ENCODE assay signal across 23 mouse cellular contexts in the genomic region with DNA sequence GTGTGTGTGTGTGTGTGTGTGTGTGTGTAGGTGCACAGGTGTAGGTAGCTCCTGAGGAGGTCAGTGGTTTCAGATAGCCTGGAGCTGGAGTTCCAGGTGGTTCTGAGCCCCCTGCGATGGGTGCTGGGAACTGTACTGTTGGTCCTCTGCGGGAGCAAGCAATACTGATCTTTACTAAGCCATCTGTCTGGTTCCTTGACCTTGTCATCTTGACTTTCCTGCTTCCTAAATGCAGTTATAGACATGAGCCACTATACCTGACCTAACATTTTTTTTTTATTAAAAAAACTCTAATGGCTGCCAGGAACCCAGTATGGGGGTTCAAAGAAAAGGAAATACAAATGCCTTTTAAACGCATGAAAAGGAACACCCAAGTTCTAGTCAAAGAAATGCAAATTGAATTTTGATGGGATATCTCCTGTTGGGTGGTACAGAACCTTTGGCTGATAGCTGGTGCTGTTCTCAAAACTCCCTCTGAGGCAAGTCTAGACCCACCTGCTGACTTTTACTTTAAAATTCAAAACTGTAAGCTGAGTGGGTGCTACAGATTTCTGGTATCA. TPM values are rescaled to one million over a fixed set of nuclear protein-coding genes. Genes with fewer than 3 reads are reported as not detected.
DNase-seq lines count a peak whose midpoint lies in the region; TF ChIP-seq lines count a peak whose summit lies in the region.
"Had no signal": no experiment of that assay in that cellular context is flagged by ENCODE, and none has a peak within 500 bp of the region (broad histone marks: within the 10 kb centered on the region; RNA-seq: fewer than 3 reads in every experiment).

No protein-coding gene starts in this region.

- H3K4me1 ChIP-seq in ES-Bruce4 (ENCODE audit: control insufficient read depth, insufficient read depth, low read length) (peaks cover 6% of the 10 kb centered on the region), ES-E14 (ENCODE audit: control insufficient read depth in 2 of 2, insufficient read depth in 2 of 2, low read length in 2 of 2, poor library complexity in 1 of 2) (peaks cover 0 to 15% of the 10 kb centered on the region in 2 experiments; a peak in 3 of 4 replicates)
- peaks cover 18% of the 10 kb centered on the region for H3K4me1 ChIP-seq in forebrain, embryonic 10.5 days
- H3K4me1 ChIP-seq: embryonic facial prominence, embryonic 15.5 days had no signal

- H3K36me3 ChIP-seq in ES-Bruce4 (ENCODE audit: control insufficient read depth, insufficient read depth, low read length, poor library complexity, severe bottlenecking) (peaks cover 40% of the 10 kb centered on the region), ES-E14 (ENCODE audit: control insufficient read depth, insufficient read depth, low read length, poor library complexity, severe bottlenecking) (peaks cover 34% of the 10 kb centered on the region)
- H3K36me3 ChIP-seq in forebrain, embryonic 10.5 days (replicated peaks), result no peaks in the 10 kb centered on the region
- H3K36me3 ChIP-seq: embryonic facial prominence, embryonic 13.5 days; embryonic facial prominence, embryonic 15.5 days; forebrain, embryonic 15.5 days had no signal

- DNase-seq in ES-E14 (ENCODE audit: low read depth, low spot score) (no peak), WW6 (ENCODE audit: low read depth, low spot score) (peak; percentile 61)
- no peak for DNase-seq in adrenal gland, postnatal 4 days (ENCODE audit: low spot score in 2 of 2)
- no peak for DNase-seq in layer of hippocampus, postnatal 25 days (ENCODE audit: extremely low spot score in 1 of 2, low spot score in 1 of 2)
- no peak for DNase-seq in forebrain, embryonic 10.5 days (ENCODE audit: extremely low spot score, low spot score)
- DNase-seq in testis, postnatal 10 days (ENCODE audit: low spot score), result no peak
- DNase-seq: adrenal gland, adult 8-10 months; adrenal gland, postnatal 14 days; adrenal gland, postnatal 36 days; cerebellum, adult 11 months; cerebellum, adult 18-20 months; cerebellum, adult 8-10 months; cerebellum, adult 9-11 months; cerebellum, postnatal 14 days; cerebellum, postnatal 36 days; embryo, embryonic 11 days; forebrain, postnatal 0 days had no signal

- H3K9ac ChIP-seq in ES-Bruce4 (ENCODE audit: low read depth, poor library complexity, severe bottlenecking) (no peak overlapping the region), ES-E14 (ENCODE audit: insufficient read depth, low read depth, low read length, poor library complexity, severe bottlenecking) (peak overlapping the region; percentile 59; the same call in 1 of the 2 replicates)
- H3K9ac ChIP-seq: embryonic facial prominence, embryonic 13.5 days; embryonic facial prominence, embryonic 15.5 days; forebrain, embryonic 13.5 days; forebrain, embryonic 15.5 days; forebrain, postnatal 0 days had no signal

- H3K27me3 ChIP-seq in ES-Bruce4 (ENCODE audit: control insufficient read depth, insufficient read depth, low read length, poor library complexity, severe bottlenecking), result no peaks in the 10 kb centered on the region
- H3K27me3 ChIP-seq in forebrain, embryonic 10.5 days (ENCODE audit: poor library complexity, severe bottlenecking), result no peaks in the 10 kb centered on the region
- H3K27me3 ChIP-seq: embryonic facial prominence, embryonic 13.5 days; embryonic facial prominence, embryonic 15.5 days; forebrain, embryonic 15.5 days had no signal

- no peak for TF ChIP-seq CTCF in ES-Bruce4 (IDR thresholded peaks at IDR 0.05; ENCODE audit: low read depth, low read length)

- in situ Hi-C loops in ES-E14 (cut with MboI; ENCODE audit: low sequenced_read_pairs in 2 of 2, unreplicated experiment in 2 of 2), result no loop called here

- H3K4me3 ChIP-seq in ES-Bruce4 (ENCODE audit: low read depth, low read length) (peak overlapping the region; percentile 12; the same call in 1 of the 2 replicates), ES-E14 (ENCODE audit: insufficient read depth in 1 of 2, low read depth in 1 of 2, low read length in 2 of 2, poor library complexity in 1 of 2, severe bottlenecking in 1 of 2) (peak overlapping the region in 1 of 2 experiments; percentile 60; a peak in 2 of 4 replicates)
- no peak overlapping the region for H3K4me3 ChIP-seq in forebrain, embryonic 10.5 days
- H3K4me3 ChIP-seq: embryonic facial prominence, embryonic 13.5 days; embryonic facial prominence, embryonic 15.5 days; erythroblast, embryonic 14.5 days; forebrain, embryonic 13.5 days; forebrain, embryonic 15.5 days had no signal

- peak overlapping the region; percentile 79 for H3K27ac ChIP-seq in ES-Bruce4 (ENCODE audit: insufficient read depth, low read length)
- peak overlapping the region; percentile 94 for H3K27ac ChIP-seq in ES-E14 (ENCODE audit: insufficient read depth, low read depth, low read length, poor library complexity, severe bottlenecking)
- H3K27ac ChIP-seq in forebrain, embryonic 10.5 days, result no peak overlapping the region
- H3K27ac ChIP-seq: embryonic facial prominence, embryonic 13.5 days; embryonic facial prominence, embryonic 15.5 days; forebrain, embryonic 13.5 days; forebrain, embryonic 15.5 days had no signal

- peak; percentile 83 for TF ChIP-seq EP300 in ES-Bruce4 (IDR thresholded peaks at IDR 0.05; ENCODE audit: insufficient read depth, low read depth, low read length)

- WGBS in forebrain, embryonic 10.5 days, result 86% methylated on average over 3 of the region's 3 CpGs

- no peak for TF ChIP-seq POLR2A in ES-Bruce4 (IDR thresholded peaks at IDR 0.05; ENCODE audit: insufficient read depth, low read length)

- H3K9me3 ChIP-seq in ES-Bruce4 (replicated peaks; ENCODE audit: control insufficient read depth, insufficient read depth, low read length, poor library complexity, severe bottlenecking), result no peaks in the 10 kb centered on the region
- no peaks in the 10 kb centered on the region for H3K9me3 ChIP-seq in ES-E14 (ENCODE audit: control insufficient read depth, insufficient read depth, low read depth, low read length)
- no peaks in the 10 kb centered on the region for H3K9me3 ChIP-seq in forebrain, embryonic 10.5 days
- H3K9me3 ChIP-seq: embryonic facial prominence, embryonic 13.5 days; embryonic facial prominence, embryonic 15.5 days; forebrain, embryonic 13.5 days; forebrain, embryonic 15.5 days had no signal

TF ChIP-seq in ES-E14, 5 proteins besides CTCF, POLR2A, EP300 and RAD21:
- no peak for TF ChIP-seq ZC3H11A (IDR thresholded peaks at IDR 0.05; ENCODE audit: borderline replicate concordance, low read depth, low read length)
- TF ChIP-seq ZNF384 (IDR thresholded peaks at IDR 0.05; ENCODE audit: low read depth, low read length), result peak; percentile 91
- no peak for TF ChIP-seq MAFK (IDR thresholded peaks at IDR 0.05; ENCODE audit: insufficient read depth, low read depth, low read length)
- TF ChIP-seq CHD2 (IDR thresholded peaks at IDR 0.05; ENCODE audit: low read depth, low read length), result peak; percentile 81

RNA-seq across cellular contexts. Expression of gene Kat6b, which starts 4.8 kb away (rescaled TPM):
- 121 and 132 TPM in 2 replicates for polyA plus RNA-seq in ES-Bruce4 (2011; ENCODE audit: insufficient read depth, insufficient read length, low read depth, missing spikeins)
- 172 and 204 TPM in 2 replicates for total RNA-seq in ES-E14 (2012; rRNA removed)
- total RNA-seq in adrenal gland, postnatal 4 days (2021), result 10 to 100 TPM; 61.2 to 69.5 TPM
- total RNA-seq in layer of hippocampus, postnatal 25 days (2021), result 10 to 100 TPM; 70.0 to 83.4 TPM
- polyA plus RNA-seq in forebrain, embryonic 10.5 days (2016; fragmentation: Nextera tagmentation; extraction: Ambion mirVana), result 15.6 and 18.4 TPM in 2 replicates
